Comparison of ENCODE assay signal across 8 mouse cellular contexts in the genomic region with DNA sequence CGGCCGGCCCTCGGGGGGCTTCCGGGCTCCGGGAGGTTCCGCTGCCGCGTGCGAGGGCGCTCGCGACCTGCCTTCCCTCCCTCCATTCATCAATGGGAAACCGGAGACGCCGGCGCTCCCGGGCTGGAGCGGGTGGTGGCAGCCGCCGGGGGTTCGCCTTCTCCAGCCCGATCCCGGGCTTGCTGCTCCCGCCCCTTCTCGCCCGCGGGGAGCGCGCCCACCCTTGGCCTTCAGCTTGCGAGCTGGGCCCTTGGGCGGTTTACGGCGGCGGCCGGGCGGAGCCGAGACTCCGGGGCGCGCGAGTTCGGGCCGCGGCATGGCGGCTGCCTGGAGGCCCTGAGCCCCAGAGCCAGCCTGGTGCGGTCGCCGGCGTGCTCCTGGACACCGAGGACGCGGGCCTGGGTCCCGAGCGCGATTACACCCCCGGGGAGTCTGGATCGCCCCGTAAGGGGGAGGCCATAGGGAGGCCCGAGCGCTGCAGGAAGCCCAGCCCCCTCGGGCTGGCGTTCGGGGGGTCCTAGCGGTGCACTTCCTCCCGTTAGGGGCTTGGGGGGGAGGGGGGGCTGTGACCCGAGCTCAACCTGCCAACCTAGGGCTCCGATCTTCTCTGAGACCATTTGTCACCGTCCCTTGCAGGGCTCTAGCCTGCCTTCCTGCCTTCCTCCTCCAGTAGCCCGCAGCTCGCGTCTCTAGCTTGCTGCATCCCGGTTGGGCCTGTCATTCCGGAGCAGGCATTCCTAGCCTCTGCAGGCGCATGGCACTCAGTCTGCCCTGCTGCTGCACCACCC. TPM values are rescaled to one million over a fixed set of nuclear protein-coding genes. Genes with fewer than 3 reads are reported as not detected.
DNase-seq lines count a peak whose midpoint lies in the region; ATAC-seq and TF ChIP-seq lines count a peak whose summit lies in the region.

No protein-coding gene starts in this region.

- no peaks in the 10 kb centered on the region for H3K9me3 ChIP-seq in forebrain, embryonic 11.5 days (ENCODE audit: control insufficient read depth, low read length)
- no peaks in the 10 kb centered on the region for H3K9me3 ChIP-seq in heart, embryonic 16.5 days (replicated peaks; ENCODE audit: control insufficient read depth, low read length)
- H3K9me3 ChIP-seq in liver, embryonic 16.5 days (replicated peaks; ENCODE audit: control insufficient read depth, low read length), result no peaks in the 10 kb centered on the region
- H3K9me3 ChIP-seq in neural tube, embryonic 12.5 days, result no peaks in the 10 kb centered on the region
- no peaks in the 10 kb centered on the region for H3K9me3 ChIP-seq in stomach, postnatal 0 days (ENCODE audit: control insufficient read depth, low read length)

- no peak for TF ChIP-seq CTCF in brain, embryonic 14.5 days (IDR thresholded peaks at IDR 0.05; ENCODE audit: borderline replicate concordance, extremely low read depth, insufficient read depth, insufficient read length)
- 0 out of 2 replicates have a peak, but pooled peaks have one; percentile 22 for TF ChIP-seq CTCF in stomach, postnatal 0 days (IDR thresholded peaks at IDR 0.05; ENCODE audit: low read depth)

- peak; percentile 82 for DNase-seq in brain, embryonic 14.5 days (ENCODE audit: low read depth)
- peak; percentile 89 for DNase-seq in forebrain, embryonic 11.5 days (ENCODE audit: low spot score)
- peak; percentile 71 to 84 for DNase-seq in kidney, postnatal 36 days
- DNase-seq in stomach, postnatal 0 days (ENCODE audit: low spot score), result peak; percentile 78

- H3K4me1 ChIP-seq in forebrain, embryonic 11.5 days (replicated peaks; ENCODE audit: control insufficient read depth, insufficient read depth, low read length), result peaks cover 17% of the 10 kb centered on the region
- H3K4me1 ChIP-seq in heart, embryonic 16.5 days (ENCODE audit: control insufficient read depth, insufficient read depth, low read length), result peaks cover 26% of the 10 kb centered on the region
- H3K4me1 ChIP-seq in liver, embryonic 16.5 days (ENCODE audit: control insufficient read depth, low read depth, low read length), result peaks cover 16% of the 10 kb centered on the region
- H3K4me1 ChIP-seq in neural tube, embryonic 12.5 days, result peaks cover 34% of the 10 kb centered on the region
- H3K4me1 ChIP-seq in stomach, postnatal 0 days (replicated peaks; ENCODE audit: control insufficient read depth, insufficient read depth), result peaks cover 4% of the 10 kb centered on the region; the same call in 1 of the 2 replicates

- H3K27ac ChIP-seq in forebrain, embryonic 11.5 days (ENCODE audit: low read depth, low read length), result peak overlapping the region; percentile 95
- H3K27ac ChIP-seq in heart, embryonic 16.5 days (ENCODE audit: low read length), result peak overlapping the region; percentile 95
- H3K27ac ChIP-seq in liver, embryonic 16.5 days (ENCODE audit: low read length), result peak overlapping the region; percentile 75
- peak overlapping the region; percentile 94 for H3K27ac ChIP-seq in neural tube, embryonic 12.5 days
- peak overlapping the region; percentile 96 for H3K27ac ChIP-seq in stomach, postnatal 0 days (replicated peaks)

- WGBS in forebrain, embryonic 11.5 days, result under 1% methylated on average over 69 of the region's 74 CpGs
- WGBS in heart, embryonic 16.5 days, result 1% methylated on average over 54 of the region's 74 CpGs
- under 1% methylated on average over 60 of the region's 74 CpGs for WGBS in liver, embryonic 16.5 days (ENCODE audit: insufficient replicate concordance)
- 0% methylated on average over 70 of the region's 74 CpGs for WGBS in neural tube, embryonic 12.5 days
- WGBS in stomach, postnatal 0 days, result under 1% methylated on average over 72 of the region's 74 CpGs

- peak; percentile 10 for ATAC-seq in CD4-positive, CD25-positive, alpha-beta regulatory T cell, adult 4 months
- peak; percentile 22 for ATAC-seq in forebrain, embryonic 11.5 days (replicated peaks; ENCODE audit: low FRiP score)
- ATAC-seq in heart, embryonic 16.5 days (replicated peaks; ENCODE audit: extremely low read depth, insufficient read depth, low FRiP score), result peak; percentile 46
- ATAC-seq in liver, embryonic 16.5 days (ENCODE audit: low read depth), result peak; percentile 23
- peak; percentile 30 for ATAC-seq in neural tube, embryonic 12.5 days (ENCODE audit: low FRiP score, low read depth)
- peak; percentile 36 for ATAC-seq in stomach, postnatal 0 days (ENCODE audit: low FRiP score, low TSS enrichment)

- H3K36me3 ChIP-seq in forebrain, embryonic 11.5 days (ENCODE audit: control insufficient read depth, insufficient read depth, low read length), result no peaks in the 10 kb centered on the region
- H3K36me3 ChIP-seq in heart, embryonic 16.5 days (ENCODE audit: control insufficient read depth, insufficient read depth), result no peaks in the 10 kb centered on the region
- no peaks in the 10 kb centered on the region for H3K36me3 ChIP-seq in liver, embryonic 16.5 days (ENCODE audit: control insufficient read depth, insufficient read depth)
- H3K36me3 ChIP-seq in neural tube, embryonic 12.5 days, result no peaks in the 10 kb centered on the region
- H3K36me3 ChIP-seq in stomach, postnatal 0 days (ENCODE audit: control insufficient read depth, insufficient read depth, low read length), result no peaks in the 10 kb centered on the region

- TF ChIP-seq POLR2A in brain, embryonic 14.5 days (IDR thresholded peaks at IDR 0.05; ENCODE audit: borderline replicate concordance, extremely low read depth, insufficient read depth, insufficient read length, poor library complexity, severe bottlenecking), result peak; percentile 48; the same call in 1 of the 2 replicates

- H3K9ac ChIP-seq in forebrain, embryonic 11.5 days (ENCODE audit: low read length), result peak overlapping the region; percentile 99
- peak overlapping the region; percentile 98 for H3K9ac ChIP-seq in heart, embryonic 16.5 days (ENCODE audit: low read length)
- H3K9ac ChIP-seq in liver, embryonic 16.5 days (ENCODE audit: low read depth, low read length), result peak overlapping the region; percentile 85
- H3K9ac ChIP-seq in neural tube, embryonic 12.5 days, result peak overlapping the region; percentile 98
- H3K9ac ChIP-seq in stomach, postnatal 0 days (ENCODE audit: low read length), result peak overlapping the region; percentile 94

- no peak for TF ChIP-seq EP300 in stomach, postnatal 0 days (optimal IDR thresholded peaks at IDR 0.05)

- H3K27me3 ChIP-seq in forebrain, embryonic 11.5 days (ENCODE audit: control insufficient read depth, insufficient read depth, low read length), result no peaks in the 10 kb centered on the region
- no peaks in the 10 kb centered on the region for H3K27me3 ChIP-seq in heart, embryonic 16.5 days (ENCODE audit: control insufficient read depth, insufficient read depth, low read length)
- H3K27me3 ChIP-seq in liver, embryonic 16.5 days (ENCODE audit: control insufficient read depth, insufficient read depth, low read depth, low read length), result no peaks in the 10 kb centered on the region
- no peaks in the 10 kb centered on the region for H3K27me3 ChIP-seq in neural tube, embryonic 12.5 days (replicated peaks)
- H3K27me3 ChIP-seq in stomach, postnatal 0 days (ENCODE audit: control insufficient read depth, insufficient read depth, low read length), result no peaks in the 10 kb centered on the region

- peak overlapping the region; percentile 80 for H3K4me3 ChIP-seq in forebrain, embryonic 11.5 days (ENCODE audit: low read depth, low read length)
- H3K4me3 ChIP-seq in heart, embryonic 16.5 days (ENCODE audit: low read length), result peak overlapping the region; percentile 90
- peak overlapping the region; percentile 79 for H3K4me3 ChIP-seq in liver, embryonic 16.5 days (ENCODE audit: low read depth, low read length)
- peak overlapping the region; percentile 84 for H3K4me3 ChIP-seq in neural tube, embryonic 12.5 days
- H3K4me3 ChIP-seq in stomach, postnatal 0 days (ENCODE audit: low read depth, low read length), result peak overlapping the region; percentile 85

- H3K4me2 ChIP-seq in forebrain, embryonic 11.5 days (ENCODE audit: low read depth, low read length, severe bottlenecking), result peak overlapping the region; percentile 73
- H3K4me2 ChIP-seq in heart, embryonic 16.5 days (ENCODE audit: low read depth, low read length), result peak overlapping the region; percentile 82
- peak overlapping the region; percentile 91 for H3K4me2 ChIP-seq in liver, embryonic 16.5 days (ENCODE audit: low read depth, low read length)
- peak overlapping the region; percentile 71 for H3K4me2 ChIP-seq in neural tube, embryonic 12.5 days (replicated peaks)
- peak overlapping the region; percentile 88 for H3K4me2 ChIP-seq in stomach, postnatal 0 days (replicated peaks; ENCODE audit: low read depth)

RNA-seq across cellular contexts. Expression of gene Elovl6, which starts 1.8 kb away (rescaled TPM):
- polyA plus RNA-seq in CD4-positive, CD25-positive, alpha-beta regulatory T cell, adult 4 months (2017; shearing (Covaris generic)), result 10 to 100 TPM; 14.3 to 14.6 TPM
- 30.9 and 32.2 TPM in 2 replicates for polyA plus RNA-seq in brain, embryonic 14.5 days (2012; rRNA removed)
- 39.9 and 43.6 TPM in 2 replicates for polyA plus RNA-seq in forebrain, embryonic 11.5 days (2014; fragmentation: Nextera tagmentation; extraction: Ambion mirVana)
- 8.2 and 10.2 TPM in 2 replicates for polyA plus RNA-seq in heart, embryonic 16.5 days (2015; fragmentation: Nextera tagmentation; extraction: Ambion mirVana)
- 11.0 and 15.0 TPM in 2 replicates for polyA plus RNA-seq in liver, embryonic 16.5 days (2015; fragmentation: Nextera tagmentation; extraction: Ambion mirVana)
- polyA plus RNA-seq in neural tube, embryonic 12.5 days (2016; fragmentation: Nextera tagmentation; extraction: Ambion mirVana), result 31.4 and 33.4 TPM in 2 replicates
- polyA plus RNA-seq in stomach, postnatal 0 days (2015; fragmentation: Nextera tagmentation; extraction: Ambion mirVana), result 32.9 and 34.2 TPM in 2 replicates

Comparison
In these comparisons a context has a peak if more than half of its experiments do, and no peak if none do; other contexts are left out.
1. Peak in every context shown above with its lines: DNase-seq, ATAC-seq, H3K4me3 ChIP-seq and H3K27ac ChIP-seq.